Mouse (Mus musculus): ENCODE measurements around the gene Islr2. TPM values are rescaled to one million over a fixed set of nuclear protein-coding genes. Genes with fewer than 3 reads are reported as not detected.

Islr2 gene
- total RNA-seq, 1 experiment from 2014 or later = 0.64 TPM

- no peak for DNase-seq
These were observed 53.3 kb downstream of the Islr2 start for GRCm38 (mm10) chr9:58150733-58151361.

DNA sequence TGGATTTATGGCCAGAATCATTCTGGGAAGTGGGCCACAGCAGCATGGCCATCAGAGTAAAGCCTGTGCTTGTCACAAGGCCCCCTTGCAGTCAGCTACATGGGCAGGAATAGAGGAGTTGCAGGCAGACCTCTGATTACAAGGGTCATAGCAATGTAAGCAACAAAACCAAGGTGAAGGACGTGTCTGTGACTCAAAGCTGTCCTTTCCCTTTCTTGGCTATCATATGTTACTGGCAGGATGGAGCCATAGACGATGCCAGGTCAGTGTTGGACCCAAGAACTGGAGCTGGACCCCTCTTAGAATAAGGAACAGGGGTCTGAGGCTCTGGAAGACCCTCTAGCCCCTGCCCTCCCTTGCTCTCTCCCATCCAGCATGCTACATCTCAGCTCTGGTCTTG lies 55.3 kb downstream of the Islr2 start:
- DNase-seq = no peak

Small RNAs within 50 kb of the gene (microRNA-seq; reads per million reads assigned to microRNA genes)
- gene Mir6385 = 0 reads per million in 2 experiments

Other genes starting within 250 kb of the Islr2 start
- gene Cyp11a1, start 197.9 kb downstream of the Islr2 start, total RNA-seq (2021) = 6,596 and 7,089 TPM in 2 replicates
- 1.6 and 2.1 TPM in 2 replicates for gene Stra6, start 140.5 kb downstream of the Islr2 start, total RNA-seq (2021)
- 0.39 and 0.76 TPM in 2 replicates for gene Ccdc33, start 85.5 kb downstream of the Islr2 start, total RNA-seq (2021)
- gene Islr, start within 50 bp of the Islr2 start, total RNA-seq (2021) = 10.0 and 13.3 TPM in 2 replicates
- 23.6 and 35.1 TPM in 2 replicates for gene Pml, start 45.5 kb upstream of the Islr2 start, total RNA-seq (2021)
- gene Stoml1, start 48.8 kb upstream of the Islr2 start, total RNA-seq (2021) = 18.2 and 29.6 TPM in 2 replicates
- gene Loxl1, start 108.9 kb upstream of the Islr2 start, total RNA-seq (2021) = 15.1 and 15.8 TPM in 2 replicates
- not detected in 2 replicates for gene Tbc1d21, start 166.1 kb upstream of the Islr2 start, total RNA-seq (2021)

Measured in adrenal gland, postnatal 25 days (tissue).